Mouse (Mus musculus) myocyte (in vitro differentiated cells): Measurements from ENCODE around the gene Sall1. TPM values are rescaled to one million over a fixed set of nuclear protein-coding genes. Genes with fewer than 3 reads are reported as not detected.

Source experiments
- H3K27me3 ChIP-seq: one replicate; pipeline ENCODE4 v1.6.1; 2011; ENCODE audit not compliant: control insufficient read depth, insufficient read depth, insufficient read length
- H3K36me3 ChIP-seq: one replicate; pipeline ENCODE4 v1.6.1; 2011; ENCODE audit not compliant: control insufficient read depth, insufficient read depth
- H3K4me2 ChIP-seq: one replicate; pipeline ENCODE4 v1.6.1; 2011; ENCODE audit warnings: low read depth, control low read depth
- H3K4me3 ChIP-seq: one replicate; pipeline ENCODE4 v1.5.1; 2011; ENCODE audit warnings: mild to moderate bottlenecking, control low read depth, moderate library complexity
- H3K79me2 ChIP-seq: one replicate; pipeline ENCODE4 v1.6.1; 2011; ENCODE audit not compliant: control insufficient read depth, insufficient read depth
- H3ac ChIP-seq: one replicate; pipeline ENCODE4 v1.6.1; 2011; ENCODE audit not compliant: control insufficient read depth, insufficient read length
- CEBPB ChIP-seq: IDR thresholded peaks from 2 replicates; pipeline ENCODE4 v1.6.1; 2011; ENCODE audit warnings: mild to moderate bottlenecking, moderate library complexity; ENCODE audit not compliant: poor library complexity, insufficient read depth, severe bottlenecking
- E2F4 ChIP-seq: IDR thresholded peaks from one replicate; pipeline ENCODE4 v1.6.1; 2011; ENCODE audit warnings: mild to moderate bottlenecking, control low read depth, moderate library complexity; ENCODE audit not compliant: insufficient read depth
- MAX ChIP-seq: IDR thresholded peaks from one replicate; pipeline ENCODE4 v1.6.1; 2011; ENCODE audit warnings: low read depth, mild to moderate bottlenecking, control low read depth
- MYOD1 ChIP-seq, 3 experiments: IDR thresholded peaks; one replicate each; pipeline ENCODE4 v1.6.1; 2011; ENCODE audit warnings: control low read depth in 2 of 3, low read depth in 2 of 3, mild to moderate bottlenecking in 2 of 3, moderate library complexity in 1 of 3; ENCODE audit not compliant: insufficient read length in 2 of 3, control insufficient read depth in 1 of 3
- MYOG ChIP-seq, 3 experiments: IDR thresholded peaks; one replicate each; pipeline ENCODE4 v1.6.1; 2011; ENCODE audit warnings: control low read depth in 2 of 3, low read depth in 2 of 3, mild to moderate bottlenecking in 2 of 3; ENCODE audit not compliant: insufficient read length in 2 of 3, control insufficient read depth in 1 of 3, insufficient read depth in 1 of 3
- POLR2A ChIP-seq: IDR thresholded peaks from one replicate; pipeline ENCODE4 v1.6.1; 2011; ENCODE audit warnings: low read depth, mild to moderate bottlenecking, control low read depth, moderate library complexity; ENCODE audit not compliant: insufficient read length
- POLR2AphosphoS2 ChIP-seq: IDR thresholded peaks from one replicate; pipeline ENCODE4 v1.6.1; 2011; ENCODE audit warnings: low read depth, control low read depth; ENCODE audit not compliant: insufficient read length
- REST ChIP-seq: IDR thresholded peaks from one replicate; pipeline ENCODE4 v1.6.1; 2011; ENCODE audit warnings: mild to moderate bottlenecking, control low read depth, moderate library complexity; ENCODE audit not compliant: insufficient read depth, insufficient read length
- SRF ChIP-seq: IDR thresholded peaks from one replicate; pipeline ENCODE4 v1.6.1; 2011; ENCODE audit warnings: low read depth; ENCODE audit not compliant: control insufficient read depth, insufficient read length
- TCF12 ChIP-seq: IDR thresholded peaks from one replicate; pipeline ENCODE4 v1.6.1; 2011; ENCODE audit warnings: mild to moderate bottlenecking, control low read depth; ENCODE audit not compliant: poor library complexity, insufficient read depth, severe bottlenecking
- TCF3 ChIP-seq: IDR thresholded peaks from one replicate; pipeline ENCODE4 v1.6.1; 2011; ENCODE audit warnings: low read depth, control low read depth; ENCODE audit not compliant: insufficient read length
- USF1 ChIP-seq: IDR thresholded peaks from one replicate; pipeline ENCODE4 v1.6.1; 2011; ENCODE audit warnings: low read depth, mild to moderate bottlenecking, control low read depth, moderate library complexity
- polyA plus RNA-seq: library from polyadenylated mRNA; unstranded; fragments of >200 nt; fragmentation: generic; extraction: Trizol; gene quantifications from one replicate; pipeline ENCODE4 v1.2.1, GENCODE M21; 2012; ENCODE audit warnings: missing spikeins

Sall1 gene
- polyA plus RNA-seq, 1 experiment: not detected

GRCm38 (mm10) chr8:89040751-89041420 is 3.1 kb downstream of the Sall1 start:
- Histone ChIP-seq H3K27me3 (peaks cover 10% of the 10 kb centered on the region), H3K36me3 (no peaks in the 10 kb centered on the region), H3K4me3 (no peak overlapping the region), H3K79me2 (no peaks in the 10 kb centered on the region), H3K4me2 (no peak overlapping the region), H3ac (no peak overlapping the region)
- TF ChIP-seq MYOG (IDR thresholded peaks at IDR 0.05; ENCODE audit: control insufficient read depth in 1 of 3, insufficient read depth in 1 of 3, insufficient read length in 2 of 3, low read depth in 2 of 3) (no peak), SRF (no peak), USF1 (no peak), TCF3 (no peak), MAX (no peak), CEBPB (no peak), TCF12 (no peak), REST (no peak), POLR2A (no peak), POLR2AphosphoS2 (no peak), MYOD1 (IDR thresholded peaks at IDR 0.05; ENCODE audit: control insufficient read depth in 1 of 3, insufficient read length in 2 of 3, low read depth in 2 of 3) (no peak), E2F4 (no peak)

DNA sequence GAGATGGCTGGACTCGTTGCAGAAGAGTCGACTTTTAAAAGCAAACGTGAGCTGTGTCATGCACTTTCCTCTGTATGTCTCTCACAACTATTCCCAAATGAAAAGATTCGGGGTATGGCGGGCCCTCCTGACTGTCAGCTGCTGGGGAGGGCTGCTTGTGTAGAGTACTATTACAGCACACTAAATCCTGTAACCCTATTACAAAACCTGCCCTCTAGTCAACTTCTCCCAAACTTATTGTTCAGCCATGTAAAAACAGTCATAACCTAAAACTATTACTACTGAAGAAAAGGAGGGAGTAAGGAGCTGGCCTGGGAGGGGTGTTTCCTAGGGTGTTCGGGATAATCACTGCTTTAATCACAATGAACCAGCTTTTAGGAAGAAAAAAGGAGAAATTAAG is 4.1 kb downstream of the Sall1 start:
- Histone ChIP-seq H3K27me3 (peaks cover 8% of the 10 kb centered on the region), H3K4me3 (no peak overlapping the region), H3K4me2 (no peak overlapping the region), H3K36me3 (no peaks in the 10 kb centered on the region), H3K79me2 (no peaks in the 10 kb centered on the region), H3ac (no peak overlapping the region)
- no peak for TF ChIP-seq TCF12

GRCm38 (mm10) chr8:89038920-89039319 is 5.0 kb downstream of the Sall1 start:
- Histone ChIP-seq H3K4me2 (no peak overlapping the region), H3K27me3 (peaks cover 5% of the 10 kb centered on the region)
- TF ChIP-seq E2F4 (no peak), MYOD1 (IDR thresholded peaks at IDR 0.05; ENCODE audit: control insufficient read depth in 1 of 3, insufficient read length in 2 of 3, low read depth in 2 of 3) (no peak), SRF (no peak), REST (no peak), USF1 (no peak), TCF3 (no peak), MYOG (IDR thresholded peaks at IDR 0.05; ENCODE audit: control insufficient read depth in 1 of 3, insufficient read depth in 1 of 3, insufficient read length in 2 of 3, low read depth in 2 of 3) (no peak), TCF12 (no peak), POLR2AphosphoS2 (no peak), MAX (no peak), POLR2A (no peak), CEBPB (no peak)

DNA sequence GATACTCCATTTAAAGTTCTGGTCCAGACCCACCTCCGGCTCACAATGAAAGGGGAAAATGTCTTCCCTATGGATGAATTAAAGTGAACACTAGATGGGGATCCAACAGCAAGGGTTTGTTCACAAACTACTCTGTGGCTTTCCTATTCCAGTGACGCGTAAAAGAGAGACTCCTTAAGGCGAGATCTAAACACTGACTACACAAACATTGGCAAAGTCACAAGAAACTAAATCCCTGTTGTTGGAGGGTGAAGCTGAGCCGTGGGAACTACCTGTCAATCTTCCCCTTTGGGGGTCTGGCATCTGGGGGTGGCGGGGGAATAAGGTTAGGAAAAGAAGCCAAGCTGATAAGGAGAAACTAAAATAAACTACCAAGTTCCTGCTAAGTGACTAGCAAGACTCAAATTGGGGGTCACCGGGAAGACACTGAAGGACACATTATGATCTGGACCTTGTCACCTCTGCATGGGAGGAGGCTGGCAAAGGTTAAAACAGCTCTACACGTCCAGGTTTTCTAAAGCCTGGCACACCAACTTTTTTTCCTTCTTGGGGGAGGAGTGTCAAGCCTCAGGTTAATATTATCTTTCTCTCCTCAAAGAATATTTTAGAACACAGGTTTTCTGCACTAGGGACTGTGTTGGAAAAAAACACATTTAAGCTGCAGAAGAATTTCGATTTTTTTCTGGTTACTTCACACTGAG is 6.3 kb downstream of the Sall1 start:
- Histone ChIP-seq H3K4me2 (no peak overlapping the region), H3K79me2 (no peaks in the 10 kb centered on the region), H3ac (no peak overlapping the region), H3K36me3 (no peaks in the 10 kb centered on the region), H3K27me3 (no peaks in the 10 kb centered on the region), H3K4me3 (no peak overlapping the region)
- TF ChIP-seq CEBPB: no peak
- TF ChIP-seq MAX: no peak
- no peak for TF ChIP-seq POLR2AphosphoS2
- no peak for TF ChIP-seq TCF12
- no peak for TF ChIP-seq SRF
- TF ChIP-seq E2F4: no peak
- TF ChIP-seq TCF3: no peak
- no peak for TF ChIP-seq MYOG (IDR thresholded peaks at IDR 0.05; ENCODE audit: control insufficient read depth in 1 of 3, insufficient read depth in 1 of 3, insufficient read length in 2 of 3, low read depth in 2 of 3)

More at GRCm38 (mm10) chr8:89038920-89039319, 5.0 kb downstream of the Sall1 start:
- no peaks in the 10 kb centered on the region for H3K36me3 ChIP-seq
- H3K4me3 ChIP-seq: no peak overlapping the region
- H3K79me2 ChIP-seq: no peaks in the 10 kb centered on the region
- H3ac ChIP-seq: no peak overlapping the region

DNA sequence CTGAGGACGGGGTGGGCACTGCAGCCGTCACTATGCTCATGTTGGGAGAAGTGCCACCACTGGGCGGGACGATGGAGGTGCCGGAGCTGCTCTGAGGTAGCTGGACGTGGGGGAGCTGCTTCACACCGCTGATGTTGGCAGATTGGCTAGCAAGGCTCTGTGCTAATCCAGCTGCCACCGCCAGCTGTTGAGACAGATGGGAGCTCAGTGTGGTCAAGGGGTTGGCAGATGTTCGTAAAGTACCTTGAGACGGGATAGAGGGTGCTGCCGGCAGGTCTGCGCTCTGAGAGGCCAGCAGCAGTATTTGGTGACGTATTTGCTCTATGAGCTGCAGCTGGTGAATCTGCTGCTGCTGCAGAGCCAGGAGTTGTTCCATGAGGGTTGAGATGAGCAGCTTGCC is 11.6 kb downstream of the Sall1 start:
- Histone ChIP-seq H3K27me3 (no peaks in the 10 kb centered on the region), H3ac (no peak overlapping the region), H3K79me2 (no peaks in the 10 kb centered on the region), H3K4me3 (no peak overlapping the region), H3K36me3 (no peaks in the 10 kb centered on the region), H3K4me2 (no peak overlapping the region)
- TF ChIP-seq MYOD1 (IDR thresholded peaks at IDR 0.05; ENCODE audit: control insufficient read depth in 1 of 3, insufficient read length in 2 of 3, low read depth in 2 of 3): no peak
